Mouse (Mus musculus): ENCODE measurements at regions not wholly inside any gene's neighbourhood (a gene's known extent, or its start where the extent isn't known, plus 50 kb on each side); places are given as distances from the start of the nearest gene placed in this dataset.

- ATAC-seq (ENCODE audit: insufficient read depth, low FRiP score, low TSS enrichment) = no peak
- Histone ChIP-seq H3K4me1 (ENCODE audit: control insufficient read depth, insufficient read depth, low read length) (no peaks in the 10 kb centered on the region), H3K27me3 (ENCODE audit: control insufficient read depth, insufficient read depth, low read length) (no peaks in the 10 kb centered on the region), H3K4me2 (ENCODE audit: low read depth) (no peak overlapping the region), H3K27ac (ENCODE audit: low read depth, low read length) (no peak overlapping the region), H3K9ac (ENCODE audit: low read length) (no peak overlapping the region), H3K36me3 (ENCODE audit: control insufficient read depth, insufficient read depth, low read length) (no peaks in the 10 kb centered on the region), H3K9me3 (ENCODE audit: control insufficient read depth, low read length) (no peaks in the 10 kb centered on the region), H3K4me3 (ENCODE audit: low read depth, low read length) (no peak overlapping the region)
- peak; percentile 12 for DNase-seq (ENCODE audit: low spot score)
- 70% methylated on average over 12 of the region's 12 CpGs for WGBS
These were observed 491.4 kb downstream of the Poteg start for GRCm38 (mm10) chr8:27938559-27939492.

- Histone ChIP-seq H3K4me3 (ENCODE audit: low read depth, low read length) (no peak overlapping the region), H3K9ac (ENCODE audit: low read length) (no peak overlapping the region), H3K4me1 (ENCODE audit: control insufficient read depth, insufficient read depth, low read length) (no peaks in the 10 kb centered on the region), H3K4me2 (ENCODE audit: low read depth) (no peak overlapping the region), H3K27ac (ENCODE audit: low read depth, low read length) (no peak overlapping the region), H3K36me3 (ENCODE audit: control insufficient read depth, insufficient read depth, low read length) (no peaks in the 10 kb centered on the region), H3K9me3 (ENCODE audit: control insufficient read depth, low read length) (no peaks in the 10 kb centered on the region), H3K27me3 (ENCODE audit: control insufficient read depth, insufficient read depth, low read length) (no peaks in the 10 kb centered on the region)
- ATAC-seq (ENCODE audit: insufficient read depth, low FRiP score, low TSS enrichment) (no peak), DNase-seq (ENCODE audit: low spot score) (no peak)
These were observed 507.5 kb downstream of the Poteg start for GRCm38 (mm10) chr8:27955000-27955399.

- H3K27ac ChIP-seq (ENCODE audit: low read depth, low read length) = no peak overlapping the region
- ATAC-seq (ENCODE audit: insufficient read depth, low FRiP score, low TSS enrichment) (peak; percentile 63; the same call in 1 of the 2 replicates), DNase-seq (ENCODE audit: low spot score) (no peak)
- no peaks in the 10 kb centered on the region for H3K4me1 ChIP-seq (ENCODE audit: control insufficient read depth, insufficient read depth, low read length)
- H3K4me2 ChIP-seq (ENCODE audit: low read depth) = no peak overlapping the region
- no peak overlapping the region for H3K4me3 ChIP-seq (ENCODE audit: low read depth, low read length)
- H3K36me3 ChIP-seq (ENCODE audit: control insufficient read depth, insufficient read depth, low read length) = no peaks in the 10 kb centered on the region
- H3K9me3 ChIP-seq (ENCODE audit: control insufficient read depth, low read length) = no peaks in the 10 kb centered on the region
- H3K27me3 ChIP-seq (ENCODE audit: control insufficient read depth, insufficient read depth, low read length) = no peaks in the 10 kb centered on the region
- no peak overlapping the region for H3K9ac ChIP-seq (ENCODE audit: low read length)
- 24% methylated on average over 3 of the region's 3 CpGs for WGBS
These were observed 533.5 kb downstream of the Poteg start for GRCm38 (mm10) chr8:27980920-27981319.

- H3K36me3 ChIP-seq (ENCODE audit: control insufficient read depth, insufficient read depth, low read length) = no peaks in the 10 kb centered on the region
- no peak for ATAC-seq (ENCODE audit: insufficient read depth, low FRiP score, low TSS enrichment)
- H3K4me2 ChIP-seq (ENCODE audit: low read depth) = no peak overlapping the region
- no peaks in the 10 kb centered on the region for H3K4me1 ChIP-seq (ENCODE audit: control insufficient read depth, insufficient read depth, low read length)
- WGBS = 25% methylated on average over 5 of the region's 5 CpGs
- H3K27me3 ChIP-seq (ENCODE audit: control insufficient read depth, insufficient read depth, low read length) = no peaks in the 10 kb centered on the region
- no peak overlapping the region for H3K4me3 ChIP-seq (ENCODE audit: low read depth, low read length)
- no peak for DNase-seq (ENCODE audit: low spot score)
- no peaks in the 10 kb centered on the region for H3K9me3 ChIP-seq (ENCODE audit: control insufficient read depth, low read length)
- H3K27ac ChIP-seq (ENCODE audit: low read depth, low read length) = no peak overlapping the region
- H3K9ac ChIP-seq (ENCODE audit: low read length) = no peak overlapping the region
These were observed 534.3 kb downstream of the Poteg start for GRCm38 (mm10) chr8:27981769-27982168.

- ATAC-seq (ENCODE audit: insufficient read depth, low FRiP score, low TSS enrichment) (no peak), DNase-seq (ENCODE audit: low spot score) (no peak)
- no peaks in the 10 kb centered on the region for H3K9me3 ChIP-seq (ENCODE audit: control insufficient read depth, low read length)
- H3K4me1 ChIP-seq (ENCODE audit: control insufficient read depth, insufficient read depth, low read length) = no peaks in the 10 kb centered on the region
- H3K9ac ChIP-seq (ENCODE audit: low read length) = no peak overlapping the region
- H3K27ac ChIP-seq (ENCODE audit: low read depth, low read length) = no peak overlapping the region
- H3K27me3 ChIP-seq (ENCODE audit: control insufficient read depth, insufficient read depth, low read length) = no peaks in the 10 kb centered on the region
- H3K36me3 ChIP-seq (ENCODE audit: control insufficient read depth, insufficient read depth, low read length) = no peaks in the 10 kb centered on the region
- H3K4me3 ChIP-seq (ENCODE audit: low read depth, low read length) = no peak overlapping the region
- no peak overlapping the region for H3K4me2 ChIP-seq (ENCODE audit: low read depth)
- WGBS = 88% methylated on average over 4 of the region's 4 CpGs
These were observed 565.4 kb downstream of the Poteg start for GRCm38 (mm10) chr8:28012849-28013248.

Measured in neural tube, embryonic 11.5 days (tissue).